Mouse (Mus musculus): ENCODE results near the gene Adm2. TPM values are rescaled to one million over a fixed set of nuclear protein-coding genes. Genes with fewer than 3 reads are reported as not detected.

Adm2 gene
- total and polyA plus RNA-seq, 3 experiments = 0.23 to 4.5 (median 0.66) TPM

- peak; percentile 90 for TF ChIP-seq KAT2A (IDR thresholded peaks at IDR 0.05; ENCODE audit: insufficient replicate concordance, low read length)
- no peak for TF ChIP-seq POLR2AphosphoS2 (IDR thresholded peaks at IDR 0.05; ENCODE audit: low read depth, low read length)
- peak; percentile 56 for TF ChIP-seq GABPA (IDR thresholded peaks at IDR 0.05; ENCODE audit: insufficient replicate concordance, low read depth, low read length)
- no peak for TF ChIP-seq USF1 (IDR thresholded peaks at IDR 0.05; ENCODE audit: low read depth, low read length)
- no peak for TF ChIP-seq CHD1 (IDR thresholded peaks at IDR 0.05; ENCODE audit: low read depth, low read length)
- peak; percentile 92 for TF ChIP-seq POLR2A (IDR thresholded peaks at IDR 0.05; ENCODE audit: low read depth, low read length)
- TF ChIP-seq RAD21 (IDR thresholded peaks at IDR 0.05; ENCODE audit: low read depth, low read length) = no peak
- TF ChIP-seq CHD2 (IDR thresholded peaks at IDR 0.05; ENCODE audit: low read length) = 0 out of 2 replicates have a peak, but pooled peaks have one; percentile 7
- TF ChIP-seq MEF2A (IDR thresholded peaks at IDR 0.05; ENCODE audit: borderline replicate concordance, low read depth, low read length) = no peak
- TF ChIP-seq SIN3A (IDR thresholded peaks at IDR 0.05; ENCODE audit: low read length) = peak; percentile 94
Observed at GRCm38 (mm10) chr15:89355241-89356187, 33.0 kb downstream of the Adm2 start, which contains the start of the genes Lmf2 and Ncaph2 (continued).

GRCm38 (mm10) chr15:89356372-89356771 lies 33.9 kb downstream of the Adm2 start:
- TF ChIP-seq POLR2AphosphoS2 (IDR thresholded peaks at IDR 0.05; ENCODE audit: low read depth, low read length) (no peak), POLR2A (IDR thresholded peaks at IDR 0.05; ENCODE audit: low read depth, low read length) (peak; percentile 42; the same call in 1 of the 2 replicates), ZNF384 (IDR thresholded peaks at IDR 0.05; ENCODE audit: low read depth, low read length) (peak; percentile 91), SIN3A (IDR thresholded peaks at IDR 0.05; ENCODE audit: low read length) (peak; percentile 65), MAX (IDR thresholded peaks at IDR 0.05; ENCODE audit: low read length) (0 out of 2 replicates have a peak, but pooled peaks have one; percentile 15), USF1 (IDR thresholded peaks at IDR 0.05; ENCODE audit: low read depth, low read length) (no peak), MXI1 (IDR thresholded peaks at IDR 0.05; ENCODE audit: low read depth, low read length) (peak; percentile 42; the same call in 1 of the 2 replicates), BHLHE40 (IDR thresholded peaks at IDR 0.05; ENCODE audit: low read depth, low read length) (peak; percentile 52; the same call in 1 of the 2 replicates), CHD2 (IDR thresholded peaks at IDR 0.05; ENCODE audit: low read length) (no peak; the same call in 1 of the 2 replicates), NRF1 (IDR thresholded peaks at IDR 0.05; ENCODE audit: low read depth, low read length) (no peak), TBP (conservative IDR thresholded peaks at IDR 0.05; ENCODE audit: low read depth, low read length) (peak; percentile 63; the same call in 1 of the 2 replicates), RCOR1 (conservative IDR thresholded peaks at IDR 0.05; ENCODE audit: low read depth, low read length) (0 out of 2 replicates have a peak, but pooled peaks have one; percentile 6), NELFE (IDR thresholded peaks at IDR 0.05; ENCODE audit: low read depth, low read length) (0 out of 2 replicates have a peak, but pooled peaks have one; percentile 12)
- dilution Hi-C loops (cut with MboI; ENCODE audit: extremely low pct_ligation_motif_present, extremely low pct_unique_long_range_greater_than_20kb, low sequenced_read_pairs) (no loop called here), in situ Hi-C loops (cut with MboI; ENCODE audit: low pct_ligation_motif_present, low pct_unique_long_range_greater_than_20kb, low sequenced_read_pairs) (loop anchor here (25.0 kb wide), 1 partner anchor 244 kb away; the partner anchor contains the start of gene Tubgcp6)
- H3K9ac ChIP-seq (ENCODE audit: insufficient read depth, low read depth) = peak overlapping the region; percentile 85
- peak; percentile 95 for DNase-seq (ENCODE audit: extremely low read depth)
- peak overlapping the region; percentile 77 to 92 (median 85) for H3K4me3 ChIP-seq (replicated peaks in 1 of 3; ENCODE audit: low read depth in 2 of 3, low read length in 2 of 3, poor library complexity in 1 of 3)
- H3K9me3 ChIP-seq (replicated peaks; ENCODE audit: low read length) = no peaks in the 10 kb centered on the region
- peak overlapping the region; percentile 89 for H3K4me2 ChIP-seq (ENCODE audit: insufficient read depth, low read depth, poor library complexity, severe bottlenecking)
- H3K36me3 ChIP-seq (replicated peaks in 1 of 2; ENCODE audit: control insufficient read depth in 1 of 2, insufficient read depth in 1 of 2, low read length in 1 of 2) = peaks cover 46 to 62% of the 10 kb centered on the region in 2 experiments
- peaks cover 64% of the 10 kb centered on the region for H3K79me2 ChIP-seq (replicated peaks; ENCODE audit: control insufficient read depth, extremely low read depth, insufficient read depth, poor library complexity, severe bottlenecking)
- peaks cover 15 to 41% of the 10 kb centered on the region in 2 experiments for H3K4me1 ChIP-seq (ENCODE audit: control insufficient read depth in 1 of 2, insufficient read depth in 2 of 2)
- no peak overlapping the region for H3K27ac ChIP-seq (ENCODE audit: insufficient read depth, low read depth)
- no peaks in the 10 kb centered on the region for H3K27me3 ChIP-seq (replicated peaks)
